Mouse (Mus musculus): ENCODE measurements at regions not wholly inside any gene's neighbourhood (a gene's known extent, or its start where the extent isn't known, plus 50 kb on each side); places are given as distances from the start of the nearest gene placed in this dataset.

- no peak for TF ChIP-seq GATA1 (IDR thresholded peaks at IDR 0.05; ENCODE audit: borderline replicate concordance, low read length)
- TF ChIP-seq FLI1 (IDR thresholded peaks at IDR 0.05; ENCODE audit: low read length): no peak
Measured at GRCm38 (mm10) chr16:29096791-29097190, 112.7 kb upstream of the Hrasls start.
